Mouse (Mus musculus) granulocyte monocyte progenitor cell, adult 5-6 weeks (primary cell): ENCODE data around the gene Oosp1. TPM values are rescaled to one million over a fixed set of nuclear protein-coding genes. Genes with fewer than 3 reads are reported as not detected.

Experiments used
- ATAC-seq: replicated peaks from 2 replicates; pipeline ENCODE4 v1.8.0; 2016; ENCODE audit warnings: mild to moderate bottlenecking, moderate TSS enrichment, inconsistent platforms; ENCODE audit not compliant: poor library complexity, severe bottlenecking
- total RNA-seq, 2 experiments: library from RNA; stranded (forward) in 1 of 2; stranded (reverse) in 1 of 2; fragments of 200-712, 200-1000 nt in 1 of 2; fragments of >200 nt in 1 of 2; fragmentation: Nextera tagmentation in 1 of 2; gene quantifications; 2 replicates each; pipeline ENCODE4 v1.2.3; 2014 to 2017

Oosp1 gene
- total RNA-seq, 2 experiments from 2014 or later: 5.1 to 15.8 TPM

GRCm38 (mm10) chr19:11624800-11625199, 66.2 kb downstream of the Oosp1 start:
- ATAC-seq: no peak

DNA sequence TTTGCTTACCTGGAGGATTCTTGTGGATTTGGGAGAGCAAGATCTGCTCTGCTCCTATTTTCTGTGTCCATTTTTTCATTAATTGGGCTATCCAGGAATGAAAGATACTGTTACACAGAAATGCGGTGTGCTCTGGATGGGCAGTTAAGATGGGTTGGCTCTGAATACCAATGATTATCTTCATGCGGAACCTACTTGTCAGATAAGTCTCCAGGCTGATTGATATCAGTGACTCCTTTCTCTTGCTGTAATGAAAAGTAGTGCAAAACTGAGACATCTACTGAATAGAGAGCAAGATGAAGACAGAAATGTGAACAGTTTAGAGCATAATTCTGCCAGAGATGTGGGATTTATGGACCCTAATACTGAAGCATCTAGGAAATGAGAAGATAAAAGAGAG, 67.4 kb downstream of the Oosp1 start, which contains the start of gene Ms4a2:
Ms4a2 (minus strand) TSS at position 169 of the 400 bp plus-strand sequence.
- ATAC-seq: no peak

- no peak for ATAC-seq
Observed at GRCm38 (mm10) chr19:11617983-11618382, 73.0 kb downstream of the Oosp1 start.

Other genes starting within 250 kb of the Oosp1 start
- 2.2 and 2.3 TPM in 2 replicates for gene Ms4a4b, start 247.6 kb downstream of the Oosp1 start, total RNA-seq (2014; fragmentation: Nextera tagmentation)
- gene Ms4a4b, start 247.6 kb downstream of the Oosp1 start, total RNA-seq (2017): 0.10 and 2.6 TPM in 2 replicates
- 271 and 272 TPM in 2 replicates for gene Ms4a6c, start 221.8 kb downstream of the Oosp1 start, total RNA-seq (2014; fragmentation: Nextera tagmentation)
- 201 and 211 TPM in 2 replicates for gene Ms4a6c, start 221.8 kb downstream of the Oosp1 start, total RNA-seq (2017)
- 4.9 and 9.0 TPM in 2 replicates for gene Gm8369, start 205.2 kb downstream of the Oosp1 start, total RNA-seq (2014; fragmentation: Nextera tagmentation)
- gene Gm8369, start 205.2 kb downstream of the Oosp1 start, total RNA-seq (2017): 1.4 and 2.0 TPM in 2 replicates
- gene Ms4a6b, start 174.6 kb downstream of the Oosp1 start, total RNA-seq (2014; fragmentation: Nextera tagmentation): 39.1 and 44.2 TPM in 2 replicates
- gene Ms4a6b, start 174.6 kb downstream of the Oosp1 start, total RNA-seq (2017): 28.3 and 30.5 TPM in 2 replicates
- not detected in 2 replicates for gene Ms4a4d, start 154.3 kb downstream of the Oosp1 start, total RNA-seq (2014; fragmentation: Nextera tagmentation)
- gene Ms4a4d, start 154.3 kb downstream of the Oosp1 start, total RNA-seq (2017): not detected in 2 replicates
- 3.6 and 6.2 TPM in 2 replicates for gene Ms4a6d, start 86.3 kb downstream of the Oosp1 start, total RNA-seq (2014; fragmentation: Nextera tagmentation)
- gene Ms4a6d, start 86.3 kb downstream of the Oosp1 start, total RNA-seq (2017): 2.4 and 2.7 TPM in 2 replicates
- 21.5 and 44.3 TPM in 2 replicates for gene Ms4a2, start 67.4 kb downstream of the Oosp1 start, total RNA-seq (2014; fragmentation: Nextera tagmentation)
- gene Ms4a2, start 67.4 kb downstream of the Oosp1 start, total RNA-seq (2017): 35.0 and 40.7 TPM in 2 replicates
- gene Ms4a3, start 50.3 kb downstream of the Oosp1 start, total RNA-seq (2014; fragmentation: Nextera tagmentation): 1,080 and 1,135 TPM in 2 replicates
- gene Ms4a3, start 50.3 kb downstream of the Oosp1 start, total RNA-seq (2017): 1,013 and 1,248 TPM in 2 replicates
- gene Oosp2, start 30.6 kb downstream of the Oosp1 start, total RNA-seq (2014; fragmentation: Nextera tagmentation): 5.0 TPM in 1 of 2 replicates, not detected in the other
- 1.3 TPM in 1 of 2 replicates, not detected in the other for gene Oosp2, start 30.6 kb downstream of the Oosp1 start, total RNA-seq (2017)
- not detected in 2 replicates for gene Oosp3, start 5.9 kb upstream of the Oosp1 start, total RNA-seq (2014; fragmentation: Nextera tagmentation)
- gene Oosp3, start 5.9 kb upstream of the Oosp1 start, total RNA-seq (2017): not detected in 2 replicates
- gene Gif, start 56.4 kb upstream of the Oosp1 start, total RNA-seq (2014; fragmentation: Nextera tagmentation): not detected in 2 replicates
- gene Gif, start 56.4 kb upstream of the Oosp1 start, total RNA-seq (2017): not detected in 2 replicates
- 76.7 and 90.4 TPM in 2 replicates for gene Mrpl16, start 79.2 kb upstream of the Oosp1 start, total RNA-seq (2014; fragmentation: Nextera tagmentation)
- 103 and 113 TPM in 2 replicates for gene Mrpl16, start 79.2 kb upstream of the Oosp1 start, total RNA-seq (2017)
- 11.3 and 12.2 TPM in 2 replicates for gene Stx3, start 128.3 kb upstream of the Oosp1 start, total RNA-seq (2014; fragmentation: Nextera tagmentation)
- gene Stx3, start 128.3 kb upstream of the Oosp1 start, total RNA-seq (2017): 7.9 and 12.1 TPM in 2 replicates
- gene Olfr1417, start 148.1 kb upstream of the Oosp1 start, total RNA-seq (2014; fragmentation: Nextera tagmentation): not detected in 2 replicates
- not detected in 2 replicates for gene Olfr1417, start 148.1 kb upstream of the Oosp1 start, total RNA-seq (2017)
- not detected in 2 replicates for gene Olfr1418, start 169.9 kb upstream of the Oosp1 start, total RNA-seq (2014; fragmentation: Nextera tagmentation)
- gene Olfr1418, start 169.9 kb upstream of the Oosp1 start, total RNA-seq (2017): not detected in 2 replicates
- not detected in 2 replicates for gene Olfr1419, start 184.0 kb upstream of the Oosp1 start, total RNA-seq (2014; fragmentation: Nextera tagmentation)
- not detected in 2 replicates for gene Olfr1419, start 184.0 kb upstream of the Oosp1 start, total RNA-seq (2017)
- not detected in 2 replicates for gene Olfr1420, start 195.4 kb upstream of the Oosp1 start, total RNA-seq (2014; fragmentation: Nextera tagmentation)
- gene Olfr1420, start 195.4 kb upstream of the Oosp1 start, total RNA-seq (2017): not detected in 2 replicates
- 33.2 and 43.7 TPM in 2 replicates for gene Patl1, start 221.2 kb upstream of the Oosp1 start, total RNA-seq (2014; fragmentation: Nextera tagmentation)
- gene Patl1, start 221.2 kb upstream of the Oosp1 start, total RNA-seq (2017): 12.6 and 12.8 TPM in 2 replicates